Mouse (Mus musculus) adrenal gland, postnatal 10 days (tissue): ENCODE data around the gene Myo1f. TPM values are rescaled to one million over a fixed set of nuclear protein-coding genes. Genes with fewer than 3 reads are reported as not detected.
A peak's percentile ranks its signal among the peaks of the same experiment; 100 is the strongest.

Source experiments
- DNase-seq: peaks from one replicate; pipeline ENCODE4 v3.0.0; 2021; ENCODE audit warnings: mixed read lengths
- long read RNA-seq, 2 experiments: library from polyadenylated mRNA; stranded (forward); transcript quantifications; one replicate each; pipeline ENCODE4 v2.0.0; 2021
- total RNA-seq, 2 experiments: library from RNA; stranded (reverse); gene quantifications; 2 replicates each; pipeline ENCODE4 v1.2.3; 2021

The Myo1f gene
- 1 to 10 TPM; 4.2 to 4.6 TPM for total RNA-seq
- long read RNA-seq, experiment 1, partial matches to known transcripts = 0 of 1 reads
- long read RNA-seq, experiment 1, other reads (novel, unspliced or antisense) = 0 of 1 reads
- long read RNA-seq, experiment 2 = 0 reads

- peak; percentile 15 for DNase-seq
These were observed at the start of gene Myo1f for GRCm38 (mm10) chr17:33555223-33555855. Gene Myo1f (plus strand): TSS chr17:33555707.

GRCm38 (mm10) chr17:33508386-33508785 is 47.1 kb upstream of the Myo1f start:
- DNase-seq = no peak

- no peak for DNase-seq
These were observed 45.3 kb upstream of the Myo1f start for GRCm38 (mm10) chr17:33510172-33510571.

- DNase-seq = no peak
These were observed 42.8 kb upstream of the Myo1f start for GRCm38 (mm10) chr17:33512441-33513415.

- DNase-seq = no peak
These were observed 41.6 kb upstream of the Myo1f start for GRCm38 (mm10) chr17:33513874-33514273.

- DNase-seq = no peak
These were observed 35.1 kb upstream of the Myo1f start for GRCm38 (mm10) chr17:33520366-33520765.

GRCm38 (mm10) chr17:33523431-33523917 is 32.0 kb upstream of the Myo1f start:
- DNase-seq = peak; percentile 40

GRCm38 (mm10) chr17:33523918-33524755 is 31.4 kb upstream of the Myo1f start, which contains the start of gene Adamts10:
Gene Adamts10 (plus strand): TSS chr17:33524204.
- peak; percentile 89 for DNase-seq

- DNase-seq = no peak
These were observed 30.6 kb upstream of the Myo1f start for GRCm38 (mm10) chr17:33524806-33525373.

GRCm38 (mm10) chr17:33526506-33526905 is 29.0 kb upstream of the Myo1f start:
- no peak for DNase-seq

GRCm38 (mm10) chr17:33539106-33539675 is 16.3 kb upstream of the Myo1f start:
- peak; percentile 70 for DNase-seq

GRCm38 (mm10) chr17:33539878-33540277 is 15.6 kb upstream of the Myo1f start:
- DNase-seq = no peak

GRCm38 (mm10) chr17:33549212-33549611 is 6.3 kb upstream of the Myo1f start:
- no peak for DNase-seq

GRCm38 (mm10) chr17:33550388-33550787 is 5.1 kb upstream of the Myo1f start:
- no peak for DNase-seq

GRCm38 (mm10) chr17:33552113-33552512 is 3.4 kb upstream of the Myo1f start:
- DNase-seq = no peak

- DNase-seq = peak; percentile 31
These were observed 2.5 kb upstream of the Myo1f start for GRCm38 (mm10) chr17:33552964-33553363.

- no peak for DNase-seq
These were observed 971 bp upstream of the Myo1f start for GRCm38 (mm10) chr17:33554536-33554935.

GRCm38 (mm10) chr17:33557922-33558321 is 2.4 kb downstream of the Myo1f start:
- DNase-seq = no peak

- DNase-seq = no peak
These were observed 8.1 kb downstream of the Myo1f start for GRCm38 (mm10) chr17:33563527-33564076.

- no peak for DNase-seq
These were observed 9.1 kb downstream of the Myo1f start for GRCm38 (mm10) chr17:33564599-33564998.

GRCm38 (mm10) chr17:33566182-33566581 is 10.7 kb downstream of the Myo1f start:
- no peak for DNase-seq
